Mouse (Mus musculus) midbrain, embryonic 11.5 days (tissue): ENCODE data around the gene Faim2. TPM values are rescaled to one million over a fixed set of nuclear protein-coding genes. Genes with fewer than 3 reads are reported as not detected.

ENCODE experiments used
- ATAC-seq: fragments of 200-750 bp; cut with Nextera tagmentation; 2 replicates; pipeline ENCODE4 v1.8.0; 2017; ENCODE audit warnings: moderate TSS enrichment, moderate library complexity; ENCODE audit not compliant: low FRiP score
- DNase-seq: peaks from one replicate; pipeline ENCODE4 v3.0.0; 2015; ENCODE audit warnings: low spot score; ENCODE audit errors: missing footprints
- H3K27ac ChIP-seq: fragments of 300-500 bp; sonication (generic); 2 replicates; pipeline ENCODE4 v1.5.1; 2014; ENCODE audit warnings: low read depth, low read length
- H3K27me3 ChIP-seq: fragments of 300-500 bp; sonication (generic); 2 replicates; pipeline ENCODE4 v1.6.1; 2014; ENCODE audit warnings: mild to moderate bottlenecking, low read length, moderate library complexity, mixed read lengths; ENCODE audit not compliant: control insufficient read depth, insufficient read depth
- H3K36me3 ChIP-seq: fragments of 300-500 bp; sonication (generic); 2 replicates; pipeline ENCODE4 v1.6.1; 2014; ENCODE audit warnings: mild to moderate bottlenecking, low read length, moderate library complexity, mixed read lengths; ENCODE audit not compliant: control insufficient read depth, insufficient read depth
- H3K4me1 ChIP-seq: fragments of 300-500 bp; sonication (generic); 2 replicates; pipeline ENCODE4 v1.6.1; 2014; ENCODE audit warnings: low read length; ENCODE audit not compliant: control insufficient read depth, insufficient read depth
- H3K4me2 ChIP-seq: fragments of 300-500 bp; sonication (generic); 2 replicates; pipeline ENCODE4 v1.6.1; 2014; ENCODE audit warnings: mild to moderate bottlenecking, moderate library complexity
- H3K4me3 ChIP-seq: fragments of 300-500 bp; sonication (generic); 2 replicates; pipeline ENCODE4 v1.5.1; 2014; ENCODE audit warnings: low read depth, low read length
- H3K9ac ChIP-seq: fragments of 300-500 bp; sonication (generic); 2 replicates; pipeline ENCODE4 v1.6.1; 2014; ENCODE audit warnings: low read length
- H3K9me3 ChIP-seq: fragments of 300-500 bp; sonication (generic); 2 replicates; pipeline ENCODE4 v1.6.1; 2016; ENCODE audit warnings: low read length; ENCODE audit not compliant: control insufficient read depth
- WGBS: fragments of 180-500 bp; shearing (Covaris S2); extraction: QIAGEN DNeasy Blood & Tissue Kit; methylation state at CpG from one replicate; pipeline ENCODE4 v1.1.7; 2014; 5-methylcytosine and 5-hydroxymethylcytosine counted together
- polyA plus RNA-seq: library from polyadenylated mRNA; unstranded; fragments of >200 nt; fragmentation: Nextera tagmentation; extraction: Ambion mirVana; gene quantifications from 2 replicates; pipeline ENCODE4 v1.2.1, GENCODE M21; 2014

The Faim2 gene
- polyA plus RNA-seq, 1 experiment from 2014 or later = 0.81 TPM

- DNase-seq (no peak), ATAC-seq (no peak)
- H3K4me3 ChIP-seq = no peak overlapping the region
- H3K27ac ChIP-seq = no peak overlapping the region
- H3K4me2 ChIP-seq = no peak overlapping the region
- H3K9ac ChIP-seq = no peak overlapping the region
- H3K36me3 ChIP-seq = no peaks in the 10 kb centered on the region
- 81% methylated on average over 11 of the region's 11 CpGs for WGBS
- no peaks in the 10 kb centered on the region for H3K4me1 ChIP-seq
- no peaks in the 10 kb centered on the region for H3K27me3 ChIP-seq
- no peaks in the 10 kb centered on the region for H3K9me3 ChIP-seq
Observed at GRCm38 (mm10) chr15:99546596-99546995, 18.6 kb upstream of the Faim2 start.

GRCm38 (mm10) chr15:99544047-99544446, 16.1 kb upstream of the Faim2 start:
- no peaks in the 10 kb centered on the region for H3K27me3 ChIP-seq
- H3K27ac ChIP-seq = no peak overlapping the region
- DNase-seq = no peak
- WGBS = 86% methylated on average over 7 of the region's 7 CpGs
- H3K9me3 ChIP-seq = no peaks in the 10 kb centered on the region
- H3K9ac ChIP-seq = no peak overlapping the region
- H3K4me2 ChIP-seq = no peak overlapping the region
- H3K4me3 ChIP-seq = no peak overlapping the region
- no peaks in the 10 kb centered on the region for H3K36me3 ChIP-seq
- H3K4me1 ChIP-seq = no peaks in the 10 kb centered on the region
- ATAC-seq = no peak

- ATAC-seq (no peak), DNase-seq (no peak)
- Histone ChIP-seq H3K27ac (no peak overlapping the region), H3K36me3 (no peaks in the 10 kb centered on the region), H3K27me3 (no peaks in the 10 kb centered on the region), H3K9me3 (no peaks in the 10 kb centered on the region), H3K4me2 (no peak overlapping the region), H3K4me1 (0 out of 2 replicates have a peak, but pooled peaks cover 3% of the 10 kb centered on the region), H3K4me3 (no peak overlapping the region), H3K9ac (no peak overlapping the region)
- 83% methylated on average over 8 of the region's 8 CpGs for WGBS
Observed at GRCm38 (mm10) chr15:99539891-99540290, 11.9 kb upstream of the Faim2 start.

- no peaks in the 10 kb centered on the region for H3K9me3 ChIP-seq
- H3K4me3 ChIP-seq = no peak overlapping the region
- DNase-seq (no peak), ATAC-seq (peak; percentile 48; the same call in 1 of the 2 replicates)
- H3K27me3 ChIP-seq = no peaks in the 10 kb centered on the region
- WGBS = 62% methylated on average over 11 of the region's 11 CpGs
- no peak overlapping the region for H3K4me2 ChIP-seq
- no peaks in the 10 kb centered on the region for H3K36me3 ChIP-seq
- H3K4me1 ChIP-seq = 0 out of 2 replicates have a peak, but pooled peaks cover 3% of the 10 kb centered on the region
- H3K27ac ChIP-seq = no peak overlapping the region
- no peak overlapping the region for H3K9ac ChIP-seq
Observed at GRCm38 (mm10) chr15:99536889-99537862, 9.2 kb upstream of the Faim2 start.

GRCm38 (mm10) chr15:99532023-99532422, 4.1 kb upstream of the Faim2 start:
- H3K36me3 ChIP-seq = no peaks in the 10 kb centered on the region
- H3K9me3 ChIP-seq = no peaks in the 10 kb centered on the region
- H3K9ac ChIP-seq = no peak overlapping the region
- DNase-seq (no peak), ATAC-seq (no peak)
- H3K4me2 ChIP-seq = no peak overlapping the region
- WGBS = 76% methylated on average over 3 of the region's 3 CpGs
- H3K27me3 ChIP-seq = peaks cover 3% of the 10 kb centered on the region; the same call in 1 of the 2 replicates
- peaks cover 10% of the 10 kb centered on the region; the same call in 1 of the 2 replicates for H3K4me1 ChIP-seq
- H3K4me3 ChIP-seq = no peak overlapping the region
- no peak overlapping the region for H3K27ac ChIP-seq

- no peak for DNase-seq
- Histone ChIP-seq H3K4me2 (no peak overlapping the region), H3K4me3 (no peak overlapping the region), H3K27ac (no peak overlapping the region), H3K4me1 (peaks cover 7% of the 10 kb centered on the region; the same call in 1 of the 2 replicates), H3K36me3 (no peaks in the 10 kb centered on the region), H3K9me3 (no peaks in the 10 kb centered on the region), H3K9ac (no peak overlapping the region), H3K27me3 (peaks cover 3% of the 10 kb centered on the region; the same call in 1 of the 2 replicates)
- 52% methylated on average over 6 of the region's 6 CpGs for WGBS
- no peak for ATAC-seq
Observed at GRCm38 (mm10) chr15:99531146-99531545, 3.2 kb upstream of the Faim2 start.

- H3K27ac ChIP-seq = no peak overlapping the region
- WGBS = 75% methylated on average over 2 of the region's 2 CpGs
- no peaks in the 10 kb centered on the region for H3K36me3 ChIP-seq
- no peak overlapping the region for H3K4me3 ChIP-seq
- DNase-seq (no peak), ATAC-seq (no peak)
- H3K4me2 ChIP-seq = no peak overlapping the region
- H3K27me3 ChIP-seq = peaks cover 3% of the 10 kb centered on the region; the same call in 1 of the 2 replicates
- H3K4me1 ChIP-seq = peaks cover 7% of the 10 kb centered on the region; the same call in 1 of the 2 replicates
- H3K9me3 ChIP-seq = no peaks in the 10 kb centered on the region
- H3K9ac ChIP-seq = no peak overlapping the region
Observed at GRCm38 (mm10) chr15:99526681-99527080, 1.3 kb downstream of the Faim2 start.

- no peak for DNase-seq
- H3K27me3 ChIP-seq = no peaks in the 10 kb centered on the region
- no peaks in the 10 kb centered on the region for H3K4me1 ChIP-seq
- H3K36me3 ChIP-seq = no peaks in the 10 kb centered on the region
- no peak for ATAC-seq
- H3K27ac ChIP-seq = no peak overlapping the region
- H3K9me3 ChIP-seq = no peaks in the 10 kb centered on the region
- H3K4me3 ChIP-seq = no peak overlapping the region
- H3K9ac ChIP-seq = no peak overlapping the region
- H3K4me2 ChIP-seq = no peak overlapping the region
- WGBS = 80% methylated on average over 7 of the region's 7 CpGs
Observed at GRCm38 (mm10) chr15:99520306-99520705, 7.7 kb downstream of the Faim2 start.

- Histone ChIP-seq H3K4me1 (no peaks in the 10 kb centered on the region), H3K4me2 (no peak overlapping the region), H3K9me3 (no peaks in the 10 kb centered on the region), H3K27ac (no peak overlapping the region), H3K4me3 (no peak overlapping the region), H3K27me3 (no peaks in the 10 kb centered on the region), H3K9ac (no peak overlapping the region), H3K36me3 (no peaks in the 10 kb centered on the region)
- ATAC-seq = no peak
- 91% methylated on average over 9 of the region's 9 CpGs for WGBS
- no peak for DNase-seq
Observed at GRCm38 (mm10) chr15:99519626-99520025, 8.3 kb downstream of the Faim2 start.
